Mouse (Mus musculus) WW6 (cell line): ENCODE results near the gene 2300003K06Rik.
"Not testable (repeated sequence)": the region's sequence is repeated elsewhere in the genome, so short reads cannot be mapped to it uniquely, and the experiment has no call there.

Experiments used
- DNase-seq: peaks from one replicate; pipeline ENCODE4 v3.0.0-alpha.2; 2013; ENCODE audit warnings: low read depth, low spot score

The 2300003K06Rik gene

DNA sequence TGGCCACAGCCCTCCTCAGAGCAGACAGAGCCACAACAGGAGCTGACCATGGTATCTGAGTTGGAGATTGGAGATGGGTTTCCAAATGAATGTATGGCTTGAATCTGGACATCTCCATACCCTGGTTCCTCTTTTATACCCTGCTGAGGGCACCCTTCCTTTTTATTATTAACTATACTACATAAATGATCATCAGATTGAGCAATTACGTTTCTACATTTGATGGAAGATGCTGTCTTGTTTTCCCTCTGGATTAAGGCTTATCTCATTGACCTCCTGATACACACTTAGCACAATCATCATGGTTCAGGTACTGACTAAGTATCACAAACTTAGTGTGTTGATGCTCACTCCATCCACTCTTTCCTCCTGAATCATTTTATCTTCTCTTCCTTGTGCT, at the start of gene 2300003K06Rik:
Gene 2300003K06Rik (minus strand): TSS at position 101 of the 400 bp plus-strand sequence.
- no peak for DNase-seq

DNA sequence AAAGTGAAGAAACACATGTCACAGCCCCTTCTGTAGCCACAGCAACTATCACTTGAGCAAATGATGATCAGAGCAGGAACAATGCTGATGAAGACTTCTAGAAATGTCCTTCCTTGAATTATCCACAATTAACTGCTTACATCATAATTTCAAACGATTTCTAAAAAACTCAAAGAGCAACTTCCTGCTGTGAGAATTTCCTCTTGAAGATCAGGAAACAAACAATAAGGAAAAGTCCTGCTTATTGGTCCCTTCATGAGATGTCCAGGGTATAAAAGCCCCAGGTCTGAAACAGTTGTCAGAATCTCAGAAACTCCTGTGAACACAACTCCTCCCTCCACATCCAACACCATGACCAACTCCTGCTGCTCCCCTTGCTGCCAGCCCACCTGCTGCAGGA, 41.0 kb upstream of the 2300003K06Rik start, which contains the start of gene Gm11567:
Gene Gm11567 (plus strand): TSS at position 301 of the 400 bp plus-strand sequence.
- DNase-seq: not testable (repeated sequence)

DNA sequence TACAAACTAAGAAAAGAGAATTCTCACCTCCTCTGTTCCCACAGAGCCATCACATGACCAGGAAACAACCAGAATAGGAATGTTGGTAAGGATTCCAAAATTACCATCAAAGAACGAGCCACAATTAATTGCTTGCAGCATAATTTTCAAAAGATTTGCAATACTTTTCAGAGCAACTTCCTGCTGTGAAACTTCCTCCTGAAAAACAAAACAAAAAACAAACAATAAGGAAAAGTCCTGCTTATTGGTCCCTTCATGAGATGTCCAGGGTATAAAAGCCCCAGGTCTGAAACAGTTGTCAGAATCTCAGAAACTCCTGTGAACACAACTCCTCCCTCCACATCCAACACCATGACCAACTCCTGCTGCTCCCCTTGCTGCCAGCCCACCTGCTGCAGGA, 35.2 kb upstream of the 2300003K06Rik start, which contains the start of gene Krtap9-1:
Gene Krtap9-1 (plus strand): TSS at position 301 of the 400 bp plus-strand sequence.
- not testable (repeated sequence) for DNase-seq

DNA sequence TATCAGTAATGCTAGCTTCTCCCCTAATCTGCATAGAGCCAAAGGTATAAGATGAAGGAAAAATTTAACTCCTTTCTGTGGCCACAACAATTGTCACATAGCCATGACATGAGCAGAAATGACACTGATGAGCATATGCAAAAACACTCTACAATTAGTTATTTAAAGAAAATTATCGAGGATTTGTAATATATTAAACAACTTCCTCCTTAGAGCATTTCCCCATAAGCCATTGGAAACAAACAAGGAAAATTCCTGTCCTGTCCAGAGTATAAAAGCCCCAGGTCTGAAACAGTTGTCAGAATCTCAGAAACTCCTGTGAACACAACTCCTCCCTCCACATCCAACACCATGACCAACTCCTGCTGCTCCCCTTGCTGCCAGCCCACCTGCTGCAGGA, 26.3 kb upstream of the 2300003K06Rik start, which contains the start of gene Gm11559:
Gene Gm11559 (plus strand): TSS at position 301 of the 400 bp plus-strand sequence.
- DNase-seq: not testable (repeated sequence)

DNA sequence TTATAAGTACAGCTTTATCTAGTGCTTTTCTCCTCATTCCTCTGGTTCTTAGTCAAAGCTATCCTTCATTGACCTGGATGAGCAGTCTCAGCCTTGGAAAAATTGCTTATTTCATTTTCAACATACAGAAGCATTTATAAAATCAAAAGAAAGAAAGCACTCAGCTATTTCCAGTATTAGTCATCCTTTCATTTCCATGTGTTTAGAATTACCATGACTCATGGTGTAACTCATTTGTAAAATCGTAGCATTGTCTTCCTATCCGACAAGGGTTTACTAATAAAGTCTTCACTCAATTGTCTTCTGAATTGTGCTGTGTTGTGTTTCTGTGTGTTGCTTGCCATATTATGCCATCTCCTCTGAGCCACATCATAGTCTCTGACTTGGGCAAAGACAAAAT, 20.9 kb upstream of the 2300003K06Rik start:
- no peak for DNase-seq

DNA sequence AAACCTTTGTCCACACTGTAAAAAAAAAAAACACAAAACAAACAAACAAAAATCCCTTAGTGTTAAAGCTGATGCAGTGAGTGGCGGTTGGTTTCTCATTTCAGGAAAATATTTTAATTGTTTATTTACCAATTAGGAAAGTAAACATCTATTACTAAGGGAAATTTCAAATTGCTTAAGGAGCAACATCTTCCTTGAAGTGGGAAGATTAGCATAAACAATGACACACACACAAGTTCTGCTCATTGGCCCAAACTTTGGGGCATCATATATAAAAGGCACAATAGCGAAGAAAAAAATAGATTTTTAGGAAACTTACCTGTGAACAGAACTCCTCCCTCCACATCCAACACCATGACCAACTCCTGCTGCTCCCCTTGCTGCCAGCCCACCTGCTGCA, 19.8 kb upstream of the 2300003K06Rik start, which contains the start of gene Gm11568:
Gene Gm11568 (plus strand): TSS at position 301 of the 400 bp plus-strand sequence.
- DNase-seq: no peak

DNA sequence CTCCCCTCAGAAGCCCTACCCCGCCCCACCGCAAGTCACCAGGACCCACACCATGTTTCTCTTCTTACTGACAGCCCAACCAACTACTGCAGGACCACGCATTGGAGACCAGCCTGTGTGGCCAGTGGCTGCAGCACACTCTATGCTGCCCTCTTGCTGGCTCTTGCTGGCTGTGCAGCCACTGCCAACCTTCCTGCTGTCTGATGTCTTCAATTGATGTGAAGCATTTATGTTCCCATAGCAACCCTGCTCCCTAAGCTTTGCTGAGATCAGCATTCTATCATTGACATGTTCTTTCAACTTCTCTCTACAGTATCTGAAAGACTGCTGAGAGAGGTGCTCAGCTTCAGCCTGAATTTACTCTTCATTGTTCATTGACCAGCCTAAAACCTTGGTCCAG, 16.3 kb upstream of the 2300003K06Rik start:
- no peak for DNase-seq

DNA sequence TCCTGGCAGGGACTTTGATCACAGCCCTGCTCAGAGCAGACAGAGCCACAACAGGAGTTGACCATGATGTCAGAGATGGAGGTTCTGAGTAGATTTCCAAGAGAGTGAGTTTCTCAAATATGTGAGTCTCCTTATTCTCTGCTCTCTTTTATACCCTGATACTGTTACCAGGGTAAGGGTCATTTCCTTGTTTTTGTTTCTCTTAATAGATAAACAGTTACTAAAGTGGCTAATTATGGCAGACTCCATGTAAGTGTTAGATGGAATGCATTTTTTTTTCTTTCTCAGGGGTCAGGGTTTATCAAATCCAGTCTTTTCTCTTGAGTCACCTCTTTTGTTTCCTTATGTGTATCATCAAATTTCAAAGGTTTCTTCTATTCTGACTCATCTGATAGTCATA, 13.6 kb upstream of the 2300003K06Rik start, which contains the start of gene Krtap4-16:
Gene Krtap4-16 (minus strand): TSS at position 101 of the 400 bp plus-strand sequence.
- DNase-seq: no peak

DNA sequence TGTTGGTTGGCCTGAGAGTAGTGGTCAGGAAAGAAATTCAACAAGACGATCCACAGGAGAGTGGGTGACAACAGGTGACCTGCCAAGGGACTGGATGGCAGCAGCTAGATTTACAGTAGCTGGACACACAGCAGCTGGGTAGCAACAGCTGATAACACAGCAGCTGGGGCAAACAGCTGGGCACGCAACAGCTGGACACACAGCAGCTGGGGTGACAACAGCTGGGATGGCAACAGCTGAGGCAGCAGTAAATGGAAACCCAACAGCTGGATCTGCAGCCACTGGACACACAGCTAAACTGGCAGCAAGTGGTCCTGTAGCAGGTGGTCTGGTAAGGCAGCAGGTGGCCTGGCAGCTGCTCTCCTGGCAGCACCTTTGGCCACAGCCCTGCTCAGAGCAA, 8.9 kb upstream of the 2300003K06Rik start:
- DNase-seq: no peak

DNA sequence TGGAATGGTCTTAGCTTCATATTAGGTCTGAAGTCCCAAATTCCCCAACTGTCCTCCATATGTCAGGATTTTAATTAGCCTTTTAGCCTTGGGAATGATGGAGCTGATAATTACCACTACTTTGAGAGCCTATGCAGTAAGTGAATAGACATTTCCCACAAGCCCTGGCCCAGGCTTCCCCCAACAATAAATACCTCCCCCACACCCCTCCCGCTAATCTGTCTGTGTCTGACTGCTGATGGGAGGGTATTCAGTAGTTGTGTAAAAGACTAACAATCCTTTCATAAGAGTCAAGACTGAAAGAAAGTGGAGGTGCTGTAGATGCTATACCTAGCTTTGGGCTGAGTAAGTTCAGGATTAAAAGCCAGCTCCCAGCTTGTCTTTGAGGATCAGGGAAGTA, 4.3 kb upstream of the 2300003K06Rik start:
- DNase-seq: no peak

DNA sequence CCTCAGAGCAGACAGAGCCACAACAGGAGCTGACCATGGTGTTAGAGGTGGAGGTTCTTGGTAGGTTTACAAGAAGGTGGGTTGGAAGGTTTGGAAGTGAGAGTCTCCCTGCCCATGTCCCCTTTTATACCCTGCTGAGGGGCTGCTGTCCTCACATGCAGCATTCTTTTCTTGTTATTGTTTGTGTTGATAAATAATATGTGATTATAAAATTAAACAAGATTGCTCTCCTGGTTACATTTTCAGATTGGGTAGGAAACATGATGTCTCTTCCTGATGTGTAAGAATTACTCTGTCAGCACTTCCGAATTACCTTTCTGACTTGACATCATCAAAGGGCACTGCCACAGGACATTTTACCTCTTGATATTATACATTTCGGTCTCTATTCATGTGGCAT, 22.3 kb downstream of the 2300003K06Rik start, which contains the start of gene Gm11564:
Gene Gm11564 (minus strand): TSS at position 101 of the 400 bp plus-strand sequence.
- DNase-seq: not testable (repeated sequence)

DNA sequence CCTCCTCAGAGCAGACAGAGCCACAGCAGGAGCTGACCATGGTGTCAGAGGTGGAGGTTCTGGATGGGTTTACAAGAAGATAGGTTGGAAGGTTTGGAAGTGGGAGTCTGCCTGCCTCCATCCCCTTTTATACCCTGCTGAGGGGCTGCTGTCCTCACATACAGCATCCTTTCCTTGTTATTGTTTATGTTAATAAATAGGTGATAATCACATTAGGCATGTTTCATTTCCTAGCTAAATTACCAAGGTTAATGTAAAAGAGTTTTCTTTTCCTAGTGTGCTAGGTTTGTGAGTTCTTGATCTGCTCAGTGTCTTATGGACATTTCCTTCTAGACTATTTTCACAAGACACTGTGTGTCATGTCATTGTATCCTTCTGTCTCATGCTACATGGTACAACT, 28.1 kb downstream of the 2300003K06Rik start, which contains the start of gene Krtap4-13:
Gene Krtap4-13 (minus strand): TSS at position 101 of the 400 bp plus-strand sequence.
- DNase-seq: not testable (repeated sequence)

DNA sequence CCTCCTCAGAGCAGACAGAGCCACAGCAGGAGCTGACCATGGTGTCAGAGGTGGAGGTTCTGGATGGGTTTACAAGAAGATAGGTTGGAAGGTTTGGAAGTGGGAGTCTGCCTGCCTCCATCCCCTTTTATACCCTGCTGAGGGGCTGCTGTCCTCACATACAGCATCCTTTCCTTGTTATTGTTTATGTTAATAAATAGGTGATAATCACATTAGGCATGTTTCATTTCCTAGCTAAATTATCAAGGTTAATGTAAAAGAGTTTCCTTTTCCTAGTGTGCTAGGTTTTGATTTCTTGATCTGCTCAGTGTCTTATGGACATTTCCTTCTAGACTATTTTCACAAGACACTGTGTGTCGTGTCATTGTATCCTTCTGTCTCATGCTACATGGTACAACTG, 33.5 kb downstream of the 2300003K06Rik start, which contains the start of gene Gm11554:
Gene Gm11554 (minus strand): TSS at position 101 of the 400 bp plus-strand sequence.
- DNase-seq: not testable (repeated sequence)

DNA sequence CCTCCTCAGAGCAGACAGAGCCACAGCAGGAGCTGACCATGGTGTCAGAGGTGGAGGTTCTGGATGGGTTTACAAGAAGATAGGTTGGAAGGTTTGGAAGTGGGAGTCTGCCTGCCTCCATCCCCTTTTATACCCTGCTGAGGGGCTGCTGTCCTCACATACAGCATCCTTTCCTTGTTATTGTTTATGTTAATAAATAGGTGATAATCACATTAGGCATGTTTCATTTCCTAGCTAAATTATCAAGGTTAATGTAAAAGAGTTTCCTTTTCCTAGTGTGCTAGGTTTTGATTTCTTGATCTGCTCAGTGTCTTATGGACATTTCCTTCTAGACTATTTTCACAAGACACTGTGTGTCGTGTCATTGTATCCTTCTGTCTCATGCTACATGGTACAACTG, 39.0 kb downstream of the 2300003K06Rik start, which contains the start of gene Gm11569:
Gene Gm11569 (minus strand): TSS at position 101 of the 400 bp plus-strand sequence.
- not testable (repeated sequence) for DNase-seq

DNA sequence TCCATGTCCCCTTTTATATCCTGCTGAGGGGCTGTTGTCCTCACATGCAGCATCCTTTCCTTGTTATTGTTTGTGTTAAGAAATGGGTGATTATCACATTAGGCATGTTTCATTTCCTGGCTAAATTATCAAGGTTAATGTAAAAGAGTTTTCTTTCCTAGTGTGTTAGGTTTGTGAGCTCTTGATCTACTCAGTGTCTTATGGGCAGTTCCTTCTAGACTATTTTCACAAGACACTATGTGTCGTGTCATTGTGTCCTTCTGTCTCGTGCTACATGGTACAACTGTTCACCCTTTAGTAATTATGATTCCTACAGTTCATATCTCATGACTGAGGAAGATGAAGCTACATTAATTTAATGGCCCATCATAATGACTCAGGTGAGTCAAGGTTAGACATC, 44.5 kb downstream of the 2300003K06Rik start, which contains the start of gene Gm11596:
Gene Gm11596 (minus strand): TSS at position 101 of the 400 bp plus-strand sequence.
- no peak for DNase-seq
